Mouse (Mus musculus): ENCODE results near the gene Inafm2.

DNA sequence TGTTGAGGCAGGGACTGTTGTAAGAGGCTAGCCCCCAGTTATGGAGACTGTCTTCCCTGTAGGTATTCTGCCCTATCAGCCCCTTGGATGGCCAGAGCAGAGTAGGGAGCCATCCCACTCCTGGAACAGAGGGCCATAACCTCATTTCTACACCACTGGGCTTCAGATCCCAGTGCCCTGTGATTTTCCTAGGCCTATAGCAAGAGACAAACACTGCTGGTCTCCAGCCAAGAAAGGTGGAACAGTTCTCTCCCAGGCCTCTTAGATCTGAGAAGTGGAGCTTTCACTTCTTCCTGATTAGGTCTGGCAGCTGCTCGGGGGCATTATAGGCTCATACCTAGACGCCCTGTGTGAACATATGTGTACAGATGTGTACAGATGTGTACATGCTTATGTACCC is 30.7 kb downstream of the Inafm2 start:
- no peak for TF ChIP-seq CTCF (IDR thresholded peaks at IDR 0.05; ENCODE audit: low read depth)
- no peak for TF ChIP-seq EP300 (IDR thresholded peaks at IDR 0.05; ENCODE audit: low read depth)

All from liver, embryonic 14.5 days (tissue).